9 mouse cellular contexts compared by ENCODE assay signal in genomic region chr6:87552054-87552807, GRCm38 (mm10). TPM values are rescaled to one million over a fixed set of nuclear protein-coding genes. Genes with fewer than 3 reads are reported as not detected.
A peak's percentile ranks its signal among the peaks of the same experiment; 100 is the strongest.
DNase-seq lines count a peak whose midpoint lies in the region; ATAC-seq and TF ChIP-seq lines count a peak whose summit lies in the region.
"Had no signal": no experiment of that assay in that cellular context is flagged by ENCODE, and none has a peak within 500 bp of the region (broad histone marks: within the 10 kb centered on the region; RNA-seq: fewer than 3 reads in every experiment).

No protein-coding gene starts in this region.

- no peak overlapping the region for H3K9ac ChIP-seq in kidney, postnatal 0 days (ENCODE audit: low read depth, low read length)
- H3K9ac ChIP-seq in kidney, embryonic 14.5 days (ENCODE audit: low read depth, low read length), result no peak overlapping the region
- H3K9ac ChIP-seq: midbrain, embryonic 12.5 days had no signal

- ATAC-seq in kidney, postnatal 0 days (replicated peaks; ENCODE audit: low FRiP score, low read depth), result no peak
- ATAC-seq in kidney, embryonic 14.5 days (ENCODE audit: low FRiP score, low TSS enrichment), result no peak
- no peak for ATAC-seq in erythroid progenitor cell, adult 5-6 weeks (replicated peaks; ENCODE audit: low FRiP score, poor library complexity, severe bottlenecking)

- no peaks in the 10 kb centered on the region for H3K4me1 ChIP-seq in kidney, postnatal 0 days (replicated peaks; ENCODE audit: insufficient read depth, low read length)
- no peaks in the 10 kb centered on the region for H3K4me1 ChIP-seq in kidney, embryonic 14.5 days (ENCODE audit: control insufficient read depth, insufficient read depth, low read length)
- peaks cover 19% of the 10 kb centered on the region for H3K4me1 ChIP-seq in E14TG2a.4 (replicated peaks; ENCODE audit: low read depth, low read length)
- H3K4me1 ChIP-seq: midbrain, embryonic 12.5 days had no signal

- DNase-seq in kidney, postnatal 0 days (ENCODE audit: low spot score), result peak; percentile 49
- peak; percentile 34 for DNase-seq in brain, embryonic 14.5 days (ENCODE audit: low read depth)
- DNase-seq in spleen, adult 12 weeks (ENCODE audit: low spot score), result peak; percentile 49
- no peak for DNase-seq in urinary bladder, postnatal 36 days (ENCODE audit: low spot score in 2 of 2)
- DNase-seq in neural tube, embryonic 10.5 days (ENCODE audit: extremely low spot score, low spot score), result no peak

- H3K9me3 ChIP-seq in kidney, postnatal 0 days (replicated peaks; ENCODE audit: low read length), result no peaks in the 10 kb centered on the region
- no peaks in the 10 kb centered on the region for H3K9me3 ChIP-seq in kidney, embryonic 14.5 days (ENCODE audit: control insufficient read depth, low read length)
- H3K9me3 ChIP-seq in E14TG2a.4 (ENCODE audit: low read length), result no peaks in the 10 kb centered on the region
- H3K9me3 ChIP-seq: midbrain, embryonic 12.5 days had no signal

- no peaks in the 10 kb centered on the region for H3K27me3 ChIP-seq in kidney, postnatal 0 days (ENCODE audit: insufficient read depth, low read length)
- H3K27me3 ChIP-seq in kidney, embryonic 14.5 days (ENCODE audit: control insufficient read depth, insufficient read depth, low read length), result no peaks in the 10 kb centered on the region
- H3K27me3 ChIP-seq in E14TG2a.4 (ENCODE audit: insufficient read depth, low read length), result no peaks in the 10 kb centered on the region
- H3K27me3 ChIP-seq: midbrain, embryonic 12.5 days had no signal

- TF ChIP-seq POLR2A in brain, embryonic 14.5 days (IDR thresholded peaks at IDR 0.05; ENCODE audit: borderline replicate concordance, extremely low read depth, insufficient read depth, insufficient read length, poor library complexity, severe bottlenecking), result no peak

- no peak overlapping the region for H3K27ac ChIP-seq in kidney, postnatal 0 days
- no peak overlapping the region for H3K27ac ChIP-seq in kidney, embryonic 14.5 days (ENCODE audit: low read depth, low read length)
- H3K27ac ChIP-seq: midbrain, embryonic 12.5 days had no signal

- TF ChIP-seq CTCF in kidney, postnatal 0 days (IDR thresholded peaks at IDR 0.05; ENCODE audit: low read depth), result peak; percentile 69
- TF ChIP-seq CTCF in E14TG2a.4 (conservative IDR thresholded peaks at IDR 0.05; ENCODE audit: low read length), result peak; percentile 17; the same call in 1 of the 2 replicates
- TF ChIP-seq CTCF in brain, embryonic 14.5 days (IDR thresholded peaks at IDR 0.05; ENCODE audit: borderline replicate concordance, extremely low read depth, insufficient read depth, insufficient read length), result peak; percentile 45; the same call in 1 of the 2 replicates

- no peak overlapping the region for H3K4me2 ChIP-seq in kidney, postnatal 0 days (ENCODE audit: low read length)
- no peak overlapping the region for H3K4me2 ChIP-seq in kidney, embryonic 14.5 days (replicated peaks; ENCODE audit: low read depth, low read length)
- H3K4me2 ChIP-seq: midbrain, embryonic 12.5 days had no signal

- 54% methylated on average over 7 of the region's 7 CpGs for WGBS in kidney, postnatal 0 days
- WGBS in kidney, embryonic 14.5 days, result 59% methylated on average over 7 of the region's 7 CpGs

- no peaks in the 10 kb centered on the region for H3K36me3 ChIP-seq in kidney, postnatal 0 days (ENCODE audit: insufficient read depth, low read length)
- no peaks in the 10 kb centered on the region for H3K36me3 ChIP-seq in kidney, embryonic 14.5 days (ENCODE audit: control insufficient read depth, insufficient read depth, low read length)
- no peaks in the 10 kb centered on the region for H3K36me3 ChIP-seq in E14TG2a.4 (ENCODE audit: insufficient read depth, low read length)
- H3K36me3 ChIP-seq: midbrain, embryonic 12.5 days had no signal

- H3K4me3 ChIP-seq in kidney, postnatal 0 days (replicated peaks; ENCODE audit: low read depth, low read length), result no peak overlapping the region
- H3K4me3 ChIP-seq in kidney, embryonic 14.5 days (ENCODE audit: low read length), result no peak overlapping the region
- H3K4me3 ChIP-seq in E14TG2a.4 (replicated peaks; ENCODE audit: low read length), result no peak overlapping the region
- H3K4me3 ChIP-seq: midbrain, embryonic 12.5 days had no signal

RNA-seq across cellular contexts. Expression of gene Arhgap25, which starts 19.2 kb away (rescaled TPM):
- polyA plus RNA-seq in kidney, postnatal 0 days (2015; fragmentation: Nextera tagmentation; extraction: Ambion mirVana), result 4.1 and 4.4 TPM in 2 replicates
- 3.3 and 5.1 TPM in 2 replicates for polyA plus RNA-seq in kidney, embryonic 14.5 days (2014; fragmentation: Nextera tagmentation; extraction: Ambion mirVana)
- 0.85 and 1.4 TPM in 2 replicates for polyA plus RNA-seq in brain, embryonic 14.5 days (2012; rRNA removed)
- 3.2 and 7.1 TPM in 2 replicates for total RNA-seq in erythroid progenitor cell, adult 5-6 weeks (2015; ENCODE audit: low replicate concordance)
- total RNA-seq in erythroid progenitor cell, adult 5-6 weeks (2017; ENCODE audit: low replicate concordance), result 8.6 and 11.2 TPM in 2 replicates

RNA-seq across cellular contexts. Expression of gene Prokr1, which starts 38.3 kb away (rescaled TPM):
- 2.5 TPM in 2 replicates for polyA plus RNA-seq in kidney, postnatal 0 days (2015; fragmentation: Nextera tagmentation; extraction: Ambion mirVana)
- 2.5 and 4.2 TPM in 2 replicates for polyA plus RNA-seq in kidney, embryonic 14.5 days (2014; fragmentation: Nextera tagmentation; extraction: Ambion mirVana)
- polyA plus RNA-seq in brain, embryonic 14.5 days (2012; rRNA removed), result 2.4 TPM in 2 replicates
- total RNA-seq in erythroid progenitor cell, adult 5-6 weeks (2015; ENCODE audit: low replicate concordance), result 6.5 and 8.4 TPM in 2 replicates
- total RNA-seq in erythroid progenitor cell, adult 5-6 weeks (2017; ENCODE audit: low replicate concordance), result 5.4 and 6.2 TPM in 2 replicates

Comparison
In these comparisons a context has a peak if more than half of its experiments do, and no peak if none do; other contexts are left out.
1. DNase-seq: peak in kidney, postnatal 0 days (single experiment), brain, embryonic 14.5 days (single experiment) and spleen, adult 12 weeks (single experiment); none in urinary bladder, postnatal 36 days (0 of 2) and neural tube, embryonic 10.5 days (single experiment).
2. CTCF ChIP-seq: peak in every context shown above with its lines; median percentile 69 in kidney, postnatal 0 days; 45 in brain, embryonic 14.5 days; 17 in E14TG2a.4.